Mouse (Mus musculus): Measurements from ENCODE around the gene Spry2.

The Spry2 gene

DNA sequence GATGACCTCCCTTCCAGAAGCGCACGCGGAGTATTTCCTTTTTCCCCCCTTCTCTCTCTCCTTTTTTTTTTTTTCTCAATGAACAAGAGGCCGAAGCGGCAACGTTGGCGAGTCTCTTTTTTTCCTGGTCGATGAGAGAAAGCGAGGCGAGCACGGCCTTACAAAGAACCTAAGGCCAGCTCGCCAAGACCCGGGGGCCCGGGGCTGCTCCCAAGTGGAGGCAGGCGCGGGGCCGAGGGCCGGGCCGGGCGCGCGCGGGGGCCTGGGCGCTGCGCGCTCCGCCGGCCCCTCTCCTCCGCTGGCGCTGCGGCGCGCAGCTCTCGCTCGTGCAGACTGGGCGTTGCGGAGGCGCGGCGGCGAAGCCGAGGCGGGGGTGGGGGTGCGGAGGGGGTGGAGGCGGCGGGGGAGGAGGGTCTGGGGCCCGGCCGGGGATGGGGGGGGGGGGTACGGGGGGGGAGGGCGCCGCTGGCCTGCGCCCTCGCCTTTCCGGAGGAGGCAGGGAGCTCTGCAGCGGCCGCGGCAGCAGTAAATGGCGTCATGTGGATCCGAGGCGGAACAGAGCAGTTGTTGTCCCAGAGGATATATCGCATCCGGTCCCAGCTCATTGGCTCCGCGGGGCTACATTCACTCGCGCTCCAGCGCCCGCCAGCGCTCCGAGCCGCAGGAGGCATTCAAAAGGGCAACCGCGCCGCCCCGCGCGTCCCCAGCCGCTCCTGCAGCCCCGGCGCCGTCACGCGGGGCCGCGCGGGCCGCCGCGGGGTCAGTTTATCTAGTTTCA lies at the start of gene Spry2:
Spry2 (minus strand) TSS at position 29 of the 778 bp plus-strand sequence.
- peak; percentile 92 for DNase-seq (ENCODE audit: low spot score in 2 of 2)

DNA sequence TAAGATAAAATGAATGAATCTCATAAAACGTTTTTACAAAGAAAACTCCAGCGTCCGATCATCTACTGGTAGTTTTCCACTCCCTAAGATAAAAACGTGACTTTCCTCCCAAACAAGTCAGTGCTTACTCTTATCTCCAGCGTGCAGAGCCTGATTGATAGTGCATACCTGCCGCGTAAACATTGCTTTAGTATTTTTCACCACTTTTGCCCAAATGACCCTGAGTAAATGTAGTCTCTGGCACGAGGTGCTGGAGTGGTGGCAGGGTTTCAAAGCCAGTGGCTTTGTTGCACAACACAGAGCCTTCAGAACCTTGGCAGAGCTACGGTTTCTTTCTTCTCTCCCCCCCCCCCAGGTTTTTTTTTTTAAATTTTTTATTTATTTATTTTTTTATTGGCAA lies 44.7 kb upstream of the Spry2 start:
- no peak for DNase-seq (ENCODE audit: low spot score in 2 of 2)

DNA sequence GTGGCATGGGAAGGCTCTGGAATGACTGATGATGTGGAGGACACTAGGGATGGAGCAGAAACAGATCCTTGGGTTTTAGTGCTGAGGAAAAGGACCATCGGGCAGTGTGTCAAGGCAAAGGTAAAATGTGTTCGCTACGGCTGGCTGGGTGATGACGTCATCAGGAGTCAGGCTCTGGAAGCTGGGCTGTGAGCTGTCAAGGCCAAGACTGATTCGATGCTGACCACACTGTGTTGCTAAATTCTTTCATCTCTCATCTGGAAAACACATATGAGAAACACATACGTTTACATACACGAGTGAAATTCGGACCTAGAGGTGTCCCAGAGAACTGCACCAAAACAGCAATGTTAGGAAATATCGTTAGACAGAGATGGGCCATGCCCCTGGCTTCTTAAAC lies 30.1 kb upstream of the Spry2 start:
- DNase-seq (ENCODE audit: low spot score in 2 of 2), result no peak

DNA sequence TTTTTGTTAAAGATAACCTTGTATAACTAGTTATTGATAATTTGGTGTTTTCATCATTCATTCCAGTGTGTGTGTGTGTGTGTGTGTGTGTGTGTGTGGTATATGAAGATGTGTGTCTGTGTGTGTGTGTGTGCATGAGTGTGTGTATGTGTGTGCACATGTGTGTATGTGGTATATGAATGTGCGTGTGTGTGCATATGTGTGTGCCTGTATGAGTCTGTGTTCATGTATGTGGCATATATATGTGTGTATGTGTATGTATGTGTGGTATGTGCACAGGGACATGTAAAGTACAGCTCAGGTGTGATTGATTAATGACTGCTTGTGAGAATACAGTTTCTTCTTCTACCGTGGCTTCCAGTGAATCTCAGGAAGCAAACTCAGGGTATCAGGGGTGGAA lies 28.7 kb upstream of the Spry2 start:
- DNase-seq (ENCODE audit: low spot score in 2 of 2), result no peak

DNA sequence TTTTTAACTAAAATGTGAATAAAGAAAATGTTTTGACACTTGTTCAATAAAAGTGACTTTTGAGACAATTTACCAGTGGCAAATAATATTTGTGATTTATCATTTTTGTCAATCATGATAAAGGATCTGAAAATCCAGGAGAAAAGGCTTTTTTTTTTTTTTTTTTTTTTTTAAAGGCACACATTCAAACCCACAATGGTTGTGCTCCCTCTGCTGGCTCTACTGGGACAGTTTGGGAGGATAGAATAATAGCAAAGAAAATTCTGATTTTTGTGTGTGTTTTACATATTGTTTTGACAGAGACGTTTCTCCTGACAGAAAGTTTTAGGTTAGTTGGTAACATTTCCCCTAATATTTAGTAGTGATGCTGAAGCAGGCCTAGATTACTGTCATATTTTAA lies 28.1 kb upstream of the Spry2 start:
- DNase-seq (ENCODE audit: low spot score in 2 of 2), result no peak

DNA sequence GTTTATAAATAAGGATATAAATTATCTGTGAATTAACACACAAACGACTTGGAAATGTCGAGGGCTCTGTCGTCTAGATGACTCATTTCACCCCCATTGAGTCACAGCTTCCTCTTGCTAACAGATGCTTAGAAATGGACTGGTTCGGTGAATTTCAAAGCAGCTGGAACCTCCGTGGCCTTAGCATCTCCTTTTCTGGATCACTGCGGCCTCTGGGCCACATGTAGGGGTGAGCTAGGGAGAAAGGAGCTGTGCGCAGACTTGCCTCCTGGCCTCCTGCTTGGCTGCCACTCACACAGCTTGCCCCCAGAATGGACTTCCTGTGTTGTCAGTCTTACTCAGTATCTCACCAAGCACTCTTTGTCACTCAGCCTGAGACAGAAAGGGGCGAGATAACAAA lies 26.3 kb upstream of the Spry2 start:
- DNase-seq (ENCODE audit: low spot score in 2 of 2), result no peak

DNA sequence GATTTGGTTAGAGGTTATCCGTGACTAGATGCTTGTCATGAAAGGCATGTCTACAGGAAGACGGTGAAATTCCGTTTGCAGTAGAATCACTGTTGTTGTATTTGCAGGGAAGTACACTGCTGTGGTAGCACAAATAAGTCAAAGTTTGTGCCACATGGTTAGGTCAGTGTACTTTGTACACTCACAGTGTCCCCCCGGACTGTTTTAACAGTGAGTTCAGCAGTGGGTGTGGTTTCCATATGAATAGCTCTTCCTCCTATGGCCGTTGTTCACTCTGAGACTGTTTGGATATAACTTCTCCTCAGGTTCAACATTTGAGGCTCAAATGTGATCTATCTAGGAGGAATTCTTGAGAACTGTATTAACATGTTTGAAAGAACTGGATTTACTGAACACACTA lies 25.8 kb upstream of the Spry2 start:
- DNase-seq (ENCODE audit: low spot score in 2 of 2), result no peak

DNA sequence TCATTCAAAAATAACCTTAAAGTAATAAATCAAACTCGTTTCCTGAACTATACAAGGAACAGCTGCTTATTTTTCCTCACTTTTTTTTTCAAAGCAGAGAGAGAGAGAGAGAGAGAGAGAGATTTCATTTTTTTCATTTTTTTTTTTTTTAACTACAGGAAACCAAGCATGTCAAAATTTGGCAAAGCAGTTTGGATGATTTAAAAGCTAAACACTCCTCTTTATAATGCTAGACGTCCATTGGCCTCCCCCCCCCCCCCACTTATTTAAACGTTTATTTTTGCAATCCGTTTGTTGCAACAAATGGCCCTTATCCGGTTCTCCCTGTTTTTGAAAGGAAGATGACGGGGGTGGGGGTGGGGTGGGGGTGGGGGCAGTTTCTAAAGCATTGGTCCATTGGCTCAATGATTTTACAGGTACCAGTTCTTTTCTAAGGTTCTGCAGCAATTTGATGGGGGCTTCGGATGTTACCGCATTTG lies 24.6 kb upstream of the Spry2 start:
- DNase-seq (ENCODE audit: low spot score in 2 of 2), result no peak

DNA sequence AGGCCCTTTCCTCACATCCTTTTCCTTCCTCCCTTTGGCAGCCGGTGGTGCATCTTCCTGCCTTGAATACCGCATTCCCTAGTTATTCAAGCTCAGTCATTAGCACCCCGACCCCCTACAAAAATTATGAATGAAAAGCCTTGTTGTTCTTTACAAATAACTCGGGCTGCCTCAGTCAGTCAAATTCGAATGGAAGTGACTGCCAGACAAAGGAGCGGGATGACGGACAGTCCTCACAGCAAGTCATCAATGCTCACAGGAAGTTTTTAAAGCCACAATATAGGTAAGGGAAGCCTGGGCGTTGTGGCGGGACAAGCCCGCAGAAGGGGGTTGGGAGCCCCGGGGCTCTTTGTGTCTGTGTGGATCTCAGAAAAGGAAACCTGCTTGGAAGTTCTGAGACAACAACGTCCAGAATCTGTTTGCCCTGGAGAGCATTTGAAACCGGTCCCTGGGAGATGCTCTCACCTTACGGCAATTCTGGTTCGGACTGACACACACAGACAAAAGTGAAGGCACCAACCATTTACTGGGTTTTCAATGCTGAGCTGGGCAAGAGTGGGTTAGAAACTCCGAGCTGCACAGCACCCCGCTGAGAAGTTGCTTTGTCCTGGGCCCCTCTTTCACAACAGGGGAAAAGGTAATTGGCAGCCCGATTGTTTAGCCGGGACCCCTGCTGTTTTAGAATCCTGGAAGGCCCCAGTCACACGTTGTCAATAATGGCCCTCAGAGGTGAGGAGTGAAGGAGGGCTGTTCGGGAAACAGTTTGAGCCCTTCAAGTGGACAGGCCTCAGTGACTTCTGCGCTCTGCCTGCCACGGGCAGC lies 24.0 kb upstream of the Spry2 start:
- DNase-seq (ENCODE audit: low spot score in 2 of 2), result no peak

DNA sequence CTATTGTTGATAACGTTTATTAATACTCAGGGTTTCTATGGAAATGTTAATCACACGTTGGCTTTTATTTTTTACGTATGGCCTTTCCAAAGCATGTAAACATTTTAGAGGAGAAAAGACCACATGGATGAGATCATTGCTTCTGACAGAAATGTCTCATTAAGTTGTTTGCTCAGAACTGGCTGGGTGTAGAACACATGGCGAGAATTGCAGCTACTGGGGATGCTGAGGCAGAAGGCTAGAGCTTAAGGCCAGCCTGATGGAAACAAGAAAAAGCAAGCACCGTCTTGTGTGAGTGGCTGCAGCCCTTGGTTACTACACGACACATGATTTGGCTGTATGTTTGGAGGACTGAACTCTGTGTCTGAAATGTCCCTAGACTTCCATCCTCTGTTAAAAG lies 10.6 kb upstream of the Spry2 start:
- DNase-seq (ENCODE audit: low spot score in 2 of 2), result no peak

DNA sequence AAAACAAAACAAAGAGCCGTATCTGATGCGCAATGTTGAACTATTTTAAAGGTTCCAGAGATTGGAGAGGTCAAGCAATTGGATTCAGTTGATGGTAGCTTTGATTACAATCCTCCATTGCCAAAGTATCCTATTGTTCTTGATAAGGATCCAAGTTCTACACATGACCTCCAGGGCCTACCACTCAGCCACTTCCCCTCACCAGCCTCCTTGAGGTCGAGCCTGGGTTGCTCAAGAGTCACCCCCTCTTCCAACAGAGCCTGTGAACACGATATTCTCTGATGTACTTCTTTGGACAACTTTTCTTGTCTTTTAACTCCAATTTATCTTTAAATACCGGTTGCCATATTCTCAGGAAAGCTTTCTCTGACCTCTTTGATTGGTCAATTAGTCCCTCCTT lies 9.3 kb upstream of the Spry2 start:
- no peak for DNase-seq (ENCODE audit: low spot score in 2 of 2)

DNA sequence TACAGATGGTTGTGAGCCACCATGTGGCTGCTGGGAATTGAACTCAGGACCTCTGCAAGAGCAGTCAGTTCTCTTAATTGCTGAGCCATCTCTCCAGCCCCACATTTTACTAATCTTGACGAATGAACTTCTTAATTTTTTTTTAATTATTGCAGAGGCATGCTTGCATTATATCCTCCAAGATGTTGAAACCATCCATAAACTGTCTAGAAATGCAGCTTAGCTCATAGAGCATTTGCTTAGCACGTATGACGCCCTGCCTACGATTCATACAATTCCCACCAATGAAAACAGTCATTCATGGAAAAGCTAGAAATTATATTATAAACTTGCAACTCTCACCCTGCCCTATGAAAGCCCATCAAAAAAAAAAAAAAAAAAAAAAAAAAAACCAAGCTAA lies 8.9 kb upstream of the Spry2 start:
- DNase-seq (ENCODE audit: low spot score in 2 of 2), result no peak

DNA sequence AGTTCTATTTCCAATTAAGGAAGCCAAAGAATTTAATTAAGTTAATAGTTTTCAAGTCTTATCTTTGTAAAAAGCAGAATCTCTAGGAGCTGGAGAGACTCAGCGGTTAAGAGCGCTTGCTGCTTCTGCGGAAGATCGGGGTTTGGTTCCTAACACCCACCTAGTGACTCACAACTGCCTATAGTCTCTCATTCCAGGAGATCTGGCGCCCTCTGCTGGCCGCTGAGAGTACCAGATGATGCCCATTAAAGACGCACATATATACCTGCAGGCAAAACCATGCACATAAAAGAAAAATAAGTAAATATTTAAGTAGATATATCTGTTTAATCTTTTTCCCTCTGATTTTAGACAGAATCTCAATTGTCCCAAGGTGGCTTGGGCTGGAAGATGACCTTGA lies 6.2 kb upstream of the Spry2 start:
- no peak for DNase-seq (ENCODE audit: low spot score in 2 of 2)

DNA sequence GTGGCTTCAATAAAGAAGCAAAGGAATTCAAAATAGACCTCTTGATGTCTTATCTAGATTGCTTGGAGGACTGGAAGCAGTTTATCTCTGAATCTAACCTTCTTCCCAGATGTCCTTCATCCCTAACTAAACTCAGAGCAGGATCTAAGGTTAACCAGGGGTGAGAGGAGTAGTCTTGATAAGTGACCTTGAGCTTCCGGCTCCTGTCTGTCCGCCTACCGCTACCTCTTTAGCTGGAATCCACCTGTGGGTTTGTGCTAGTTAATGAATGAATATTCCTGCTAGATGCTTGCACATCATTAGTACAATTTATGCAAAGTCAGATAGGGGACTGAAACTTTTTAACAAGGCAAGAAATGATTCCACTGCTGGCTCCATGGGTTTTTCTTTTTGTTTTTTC lies 4.2 kb upstream of the Spry2 start:
- no peak for DNase-seq (ENCODE audit: low spot score in 2 of 2)

DNA sequence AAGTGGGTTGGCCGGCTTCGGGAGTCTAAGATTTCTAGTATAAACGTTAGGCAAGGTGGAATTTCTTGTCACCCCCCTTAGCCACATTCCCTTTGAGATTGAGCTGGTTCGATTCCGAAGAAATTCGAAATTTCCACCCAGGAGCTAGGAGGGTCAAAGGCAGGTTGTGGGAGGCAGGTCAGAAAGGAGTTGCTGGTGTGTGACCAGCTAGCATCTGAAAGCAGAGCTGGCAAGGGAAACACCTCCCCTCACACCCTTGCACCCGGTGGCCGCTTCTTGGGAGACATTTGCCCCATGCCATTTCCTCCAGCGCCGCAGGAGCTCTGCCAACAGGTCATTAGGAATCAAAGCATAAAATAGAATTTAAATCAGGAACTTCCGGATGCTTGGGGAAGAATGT lies 2.5 kb upstream of the Spry2 start:
- DNase-seq (ENCODE audit: low spot score in 2 of 2), result no peak

DNA sequence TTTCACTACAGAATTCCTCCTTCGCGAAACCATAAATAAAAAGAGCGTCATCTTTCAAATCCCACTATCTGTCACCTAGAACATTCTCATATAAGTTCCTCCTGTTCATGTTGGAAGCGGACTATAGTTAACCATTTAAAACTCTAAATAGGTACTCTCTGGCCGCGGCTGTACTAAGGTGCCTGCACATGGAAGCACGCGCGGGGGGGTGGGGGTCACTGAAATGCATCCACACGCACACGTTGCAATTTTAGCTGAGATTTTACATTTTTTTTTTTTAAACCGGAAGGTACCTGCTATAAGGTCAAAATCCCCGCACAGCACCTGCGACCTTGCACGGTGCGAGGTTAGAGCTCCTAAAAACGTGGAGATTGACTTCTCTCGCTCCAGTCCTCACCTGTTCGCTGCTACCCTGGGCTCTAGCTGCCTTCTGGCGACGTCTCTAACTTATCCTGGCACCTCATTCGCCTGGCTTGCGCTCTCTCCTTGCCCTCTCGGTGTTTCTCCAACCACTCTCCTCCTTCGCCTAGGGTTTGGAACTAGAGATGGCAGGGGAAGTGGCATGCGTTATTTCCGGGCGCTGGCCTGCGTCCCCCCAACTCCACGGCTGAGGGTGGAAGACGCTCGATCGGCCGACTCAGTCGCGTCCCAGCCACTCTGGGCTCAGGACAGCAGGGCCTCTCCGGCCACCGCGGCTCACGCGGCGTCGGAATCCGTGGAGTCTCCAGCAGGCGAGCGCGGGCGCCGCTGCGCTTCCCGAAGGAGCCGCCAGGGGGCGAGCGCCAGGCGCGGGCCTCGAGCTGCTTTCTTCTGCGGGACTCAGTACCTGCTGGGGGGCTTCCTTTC lies 1.9 kb upstream of the Spry2 start:
- peak; percentile 84 to 87 for DNase-seq (ENCODE audit: low spot score in 2 of 2)

DNA sequence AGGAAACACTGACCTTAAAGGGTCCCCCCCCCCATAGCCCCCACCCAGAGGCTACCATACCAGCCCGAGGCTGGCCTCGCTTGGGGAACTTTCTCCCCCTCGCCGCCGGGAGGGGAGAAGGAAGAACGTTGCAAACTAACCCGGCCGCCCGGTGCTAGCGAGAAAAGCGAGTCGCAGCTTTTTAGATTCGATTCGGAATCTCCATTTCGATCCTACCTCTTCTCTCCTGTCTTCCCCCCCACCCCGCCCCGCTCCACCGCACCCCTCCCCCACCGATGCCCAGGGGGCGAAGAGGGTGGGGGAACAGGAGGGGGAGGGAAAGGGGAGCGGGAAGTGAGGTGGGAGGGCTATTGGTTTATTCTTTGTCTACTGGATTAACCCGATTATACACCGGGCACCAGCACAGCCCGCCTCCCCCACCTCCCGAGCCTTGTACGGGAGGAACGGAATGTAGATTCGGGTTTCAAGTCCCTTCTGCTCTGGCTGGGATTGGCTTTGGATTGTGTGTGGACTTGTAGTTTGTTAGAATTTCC lies 1.0 kb upstream of the Spry2 start:
- DNase-seq (ENCODE audit: low spot score in 2 of 2), result peak; percentile 49 to 58

DNA sequence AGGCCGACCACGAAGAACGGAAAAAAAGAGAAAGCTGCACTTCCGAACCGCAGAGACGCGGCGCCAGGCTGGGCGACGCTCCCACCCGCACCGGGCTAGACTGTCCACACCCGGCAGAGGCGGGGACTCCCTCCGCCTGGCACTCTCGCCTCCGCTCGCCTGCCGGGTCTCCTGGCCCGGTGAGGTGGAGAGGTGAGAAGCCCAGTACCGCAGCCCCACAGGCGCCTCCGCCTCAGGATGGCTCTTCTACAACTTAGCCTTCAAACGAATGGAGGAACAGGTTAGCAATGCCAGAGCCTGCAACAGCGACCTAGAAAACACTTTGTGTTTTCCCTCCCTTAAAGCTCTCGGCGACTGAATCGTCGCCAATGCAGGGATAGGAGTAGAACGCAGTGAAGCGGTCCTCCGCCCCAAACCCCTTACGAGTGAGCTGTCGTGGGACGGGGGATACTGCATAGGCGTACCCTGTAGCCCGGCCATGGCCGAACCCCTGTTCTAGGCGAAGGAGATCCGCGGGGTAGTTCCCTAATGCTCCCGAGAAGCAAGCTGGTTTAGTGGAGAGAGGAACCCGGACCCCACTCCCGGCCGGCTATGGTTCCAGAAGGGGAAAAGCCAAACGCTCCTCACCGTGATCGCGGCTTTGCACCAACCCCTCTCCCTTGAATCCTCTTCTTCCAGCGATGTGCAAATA lies 513 bp downstream of the Spry2 start:
- DNase-seq (ENCODE audit: low spot score in 2 of 2), result peak; percentile 11 to 24

DNA sequence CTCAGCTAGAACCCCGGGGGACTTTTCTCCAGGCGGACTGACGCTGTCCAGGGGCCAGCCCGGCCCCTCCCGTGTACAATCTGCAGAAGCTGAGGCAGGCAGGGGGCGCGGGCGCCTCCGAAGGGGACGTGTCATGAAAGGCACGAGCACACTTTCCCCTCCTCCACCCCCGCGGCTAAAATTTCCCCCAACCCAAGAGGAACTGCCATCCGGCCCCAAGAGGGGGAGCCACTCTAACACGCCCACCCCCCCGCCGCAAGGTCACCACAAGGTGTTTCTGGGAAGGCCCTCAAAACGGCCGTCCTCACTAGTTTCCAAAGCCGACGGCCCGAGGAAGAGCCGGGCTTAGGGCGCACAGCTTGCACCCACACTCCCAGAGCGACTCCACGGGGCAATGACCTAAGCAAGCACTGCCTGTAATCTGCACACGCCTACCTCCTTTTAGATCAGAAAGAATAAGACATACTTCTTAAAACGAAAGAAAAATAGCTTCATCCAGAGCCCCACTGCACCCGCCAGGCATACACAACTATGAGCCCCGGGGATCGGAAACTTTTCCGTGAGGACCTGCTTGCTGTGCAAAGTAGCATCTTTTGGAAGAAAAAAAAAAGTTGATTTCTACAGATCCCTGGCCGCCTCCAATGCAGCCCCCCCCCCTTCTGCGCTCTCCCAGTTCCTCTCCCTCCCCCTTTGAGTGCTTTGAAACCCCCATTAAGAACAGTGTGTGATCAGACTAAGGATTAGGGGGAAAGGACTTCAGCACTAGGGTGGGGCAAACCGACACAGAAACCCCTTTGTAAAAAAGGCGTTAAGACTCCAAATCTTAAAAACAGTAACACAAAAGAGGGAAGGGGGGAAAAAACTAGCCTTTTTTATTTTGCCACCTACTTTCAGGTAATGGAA lies 1.4 kb downstream of the Spry2 start:
- DNase-seq (ENCODE audit: low spot score in 2 of 2), result peak; percentile 44 to 47

DNA sequence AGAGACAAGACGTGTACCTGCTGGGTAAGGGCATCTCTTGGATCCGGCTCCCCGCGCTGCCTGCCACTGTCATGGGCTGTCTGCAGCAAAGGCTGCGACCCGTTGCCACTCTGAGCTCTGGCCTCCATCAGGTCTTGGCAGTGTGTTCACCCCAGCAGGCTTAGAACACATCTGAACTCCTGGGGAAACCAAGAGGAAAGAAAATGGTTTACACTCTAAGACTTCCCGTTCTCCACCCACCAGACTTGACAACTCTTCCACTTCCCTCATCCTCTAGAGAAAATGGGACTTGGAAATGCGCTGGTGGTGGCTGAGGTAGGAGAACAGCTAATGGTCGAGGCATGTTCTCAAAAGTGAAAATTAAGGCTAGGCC lies 3.0 kb downstream of the Spry2 start:
- DNase-seq (ENCODE audit: low spot score in 2 of 2), result peak in 1 of 2 experiments; percentile 18
